Mouse (Mus musculus): ENCODE data around the gene Ncbp2.
"Not testable (repeated sequence)": the region's sequence is repeated elsewhere in the genome, so short reads cannot be mapped to it uniquely, and the experiment has no call there.

DNA sequence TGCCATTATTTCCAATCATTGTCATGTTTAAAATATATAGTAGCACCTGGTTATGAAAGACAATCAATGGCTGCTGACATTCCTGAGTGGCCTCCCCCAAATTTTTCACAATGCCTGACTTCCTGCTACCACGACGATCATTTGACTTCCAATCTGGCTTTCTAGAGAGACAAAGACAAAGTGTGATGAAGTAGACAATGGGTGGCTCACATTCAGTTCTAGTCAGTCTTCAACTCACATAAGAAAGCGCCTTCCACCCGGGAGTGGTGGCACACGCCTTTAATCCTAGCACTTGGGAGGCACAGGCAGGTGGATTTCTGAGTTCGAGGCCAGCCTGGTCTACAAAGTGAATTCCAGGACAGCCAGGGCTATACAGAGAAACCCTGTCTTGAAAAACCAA, 2.3 kb upstream of the Ncbp2 start:
- not testable (repeated sequence) for TF ChIP-seq CTCF (IDR thresholded peaks at IDR 0.05; ENCODE audit: borderline replicate concordance, control insufficient read depth, extremely low read depth, insufficient read depth, low read length, poor library complexity); POLR2A (IDR thresholded peaks at IDR 0.05; ENCODE audit: control insufficient read depth, extremely low read depth, insufficient read depth, low read length, poor library complexity)
